Mouse (Mus musculus) layer of hippocampus, adult 9-11 months (tissue): ENCODE measurements around the gene Coro7.
"Not testable (repeated sequence)": the region's sequence is repeated elsewhere in the genome, so short reads cannot be mapped to it uniquely, and the experiment has no call there.

Experiments used
- DNase-seq: peaks from one replicate; pipeline ENCODE4 v3.0.0; 2022

Coro7 gene

DNA sequence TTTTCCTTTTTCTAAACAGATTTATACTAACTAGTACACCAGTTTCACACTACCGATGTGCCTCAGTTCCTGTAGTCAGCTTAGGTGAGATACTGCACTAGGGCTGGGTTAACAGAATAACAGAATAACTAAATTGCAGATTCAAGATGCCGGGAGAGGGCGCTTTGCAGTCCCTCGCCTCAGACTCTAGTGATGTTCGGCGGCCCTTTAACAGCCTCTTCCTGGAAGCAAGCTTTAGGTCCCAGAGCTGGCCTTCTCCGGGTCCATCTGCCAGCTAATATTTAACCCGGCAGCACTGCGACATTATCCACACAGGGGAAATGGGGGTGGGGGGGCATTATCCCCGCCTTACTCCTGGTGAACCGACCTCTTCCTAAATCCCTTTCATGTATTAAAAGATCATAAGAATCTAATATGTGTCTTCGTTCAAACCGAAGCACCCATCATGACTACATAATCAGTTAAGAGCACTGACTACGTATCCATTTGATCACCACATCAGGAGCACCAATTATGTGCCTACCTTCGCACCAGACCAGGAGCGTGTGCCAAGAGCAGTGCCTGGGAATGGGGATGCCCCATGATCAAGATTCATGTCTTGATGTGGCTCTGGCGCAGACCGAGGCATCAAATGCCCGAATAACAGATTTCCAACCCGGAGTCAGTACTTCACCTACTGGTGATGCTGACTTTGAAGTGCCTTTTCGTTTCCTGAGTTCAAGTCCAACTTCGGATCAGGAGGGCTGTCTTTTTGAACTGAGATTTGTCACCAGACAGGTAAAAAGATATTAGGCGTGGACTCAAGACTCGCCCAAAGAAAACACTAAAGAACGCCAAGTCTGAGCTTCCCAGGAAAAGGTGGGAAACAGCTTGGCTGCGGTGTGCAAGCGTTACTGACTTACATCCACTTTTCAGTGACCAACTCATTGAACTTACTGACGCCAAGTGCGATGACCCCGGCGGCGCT is 86.4 kb downstream of the Coro7 start:
- no peak for DNase-seq

DNA sequence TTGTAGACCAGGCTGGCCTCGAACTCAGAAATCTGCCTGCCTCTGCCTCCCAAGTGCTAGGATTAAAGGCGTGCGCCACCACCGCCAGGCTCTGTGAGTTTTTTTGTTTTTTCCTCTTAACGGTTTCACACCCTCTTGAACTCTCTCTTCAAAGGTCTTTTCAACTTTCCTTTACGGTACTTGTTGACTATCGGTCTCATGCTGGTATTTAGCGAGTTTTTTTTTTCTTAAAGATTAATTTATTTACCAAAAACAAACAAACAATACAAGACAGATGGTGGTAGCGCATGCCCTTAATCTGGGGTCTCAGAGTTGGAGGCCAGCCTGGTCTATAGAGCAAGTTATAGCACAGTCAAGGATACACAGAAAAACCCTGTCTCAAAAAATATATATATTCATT is 89.3 kb downstream of the Coro7 start:
- DNase-seq, result no peak

DNA sequence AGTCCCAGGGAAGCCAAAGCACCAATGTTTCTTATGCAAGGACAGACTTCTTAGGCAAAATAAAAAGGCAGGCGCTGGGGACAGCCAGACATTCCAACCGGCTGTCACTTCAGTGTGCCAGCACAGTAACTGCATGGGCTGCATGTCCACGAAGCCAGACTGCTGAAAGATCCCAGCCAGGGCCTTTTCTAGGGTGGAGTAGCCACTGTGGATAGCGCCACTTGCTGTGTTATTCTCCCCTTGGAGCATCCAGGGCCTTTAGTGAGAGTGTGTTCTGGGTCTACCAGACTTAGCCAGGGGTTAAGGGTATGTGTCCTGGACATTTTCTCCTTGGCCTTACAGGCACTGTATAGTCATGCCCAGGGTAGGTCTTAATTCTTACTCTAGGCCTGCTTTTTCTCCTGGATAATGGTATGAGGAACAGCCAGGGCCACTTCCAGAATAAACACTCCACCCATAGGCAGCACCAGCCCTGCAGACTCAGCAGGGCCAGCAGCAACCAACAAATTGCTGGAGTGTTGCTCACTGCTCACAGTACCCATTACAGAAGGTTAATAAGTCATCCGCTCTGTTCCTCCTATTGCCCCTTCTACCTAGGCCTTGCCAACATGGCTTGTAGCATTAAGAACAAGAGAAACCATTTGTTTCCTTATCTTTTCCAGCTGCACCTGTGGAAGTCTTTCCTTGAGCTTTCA is 91.9 kb downstream of the Coro7 start:
- DNase-seq, result no peak

DNA sequence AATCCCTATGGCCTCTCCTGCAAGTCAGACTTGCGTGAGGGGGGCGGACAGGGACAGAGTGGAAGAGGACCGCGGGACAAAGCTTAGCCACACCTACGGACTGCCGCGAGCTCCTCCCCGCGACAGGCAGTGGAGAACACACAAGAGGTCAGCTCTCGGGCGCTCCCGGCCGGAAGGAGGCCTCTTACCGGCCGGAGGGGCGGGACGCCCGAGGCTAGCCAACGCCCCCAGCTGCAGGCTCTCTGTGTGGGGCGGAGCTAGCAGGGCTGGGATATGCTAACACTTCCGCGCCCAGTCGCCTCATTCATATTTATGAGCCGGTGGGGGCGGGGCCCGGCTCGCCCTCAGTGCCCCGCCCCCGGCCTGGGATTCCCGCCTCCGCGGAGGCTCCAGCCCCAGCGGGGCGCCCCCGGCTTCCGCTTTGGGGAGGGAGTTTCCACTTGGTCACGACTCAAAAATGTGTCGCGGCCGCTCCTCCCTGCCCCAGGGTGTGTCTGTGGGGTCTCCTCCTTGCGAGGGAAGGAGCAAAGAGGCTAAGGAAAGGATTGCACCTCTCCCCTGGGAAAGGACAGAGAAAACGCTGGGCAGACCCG is 93.0 kb downstream of the Coro7 start:
- peak; percentile 97 for DNase-seq

DNA sequence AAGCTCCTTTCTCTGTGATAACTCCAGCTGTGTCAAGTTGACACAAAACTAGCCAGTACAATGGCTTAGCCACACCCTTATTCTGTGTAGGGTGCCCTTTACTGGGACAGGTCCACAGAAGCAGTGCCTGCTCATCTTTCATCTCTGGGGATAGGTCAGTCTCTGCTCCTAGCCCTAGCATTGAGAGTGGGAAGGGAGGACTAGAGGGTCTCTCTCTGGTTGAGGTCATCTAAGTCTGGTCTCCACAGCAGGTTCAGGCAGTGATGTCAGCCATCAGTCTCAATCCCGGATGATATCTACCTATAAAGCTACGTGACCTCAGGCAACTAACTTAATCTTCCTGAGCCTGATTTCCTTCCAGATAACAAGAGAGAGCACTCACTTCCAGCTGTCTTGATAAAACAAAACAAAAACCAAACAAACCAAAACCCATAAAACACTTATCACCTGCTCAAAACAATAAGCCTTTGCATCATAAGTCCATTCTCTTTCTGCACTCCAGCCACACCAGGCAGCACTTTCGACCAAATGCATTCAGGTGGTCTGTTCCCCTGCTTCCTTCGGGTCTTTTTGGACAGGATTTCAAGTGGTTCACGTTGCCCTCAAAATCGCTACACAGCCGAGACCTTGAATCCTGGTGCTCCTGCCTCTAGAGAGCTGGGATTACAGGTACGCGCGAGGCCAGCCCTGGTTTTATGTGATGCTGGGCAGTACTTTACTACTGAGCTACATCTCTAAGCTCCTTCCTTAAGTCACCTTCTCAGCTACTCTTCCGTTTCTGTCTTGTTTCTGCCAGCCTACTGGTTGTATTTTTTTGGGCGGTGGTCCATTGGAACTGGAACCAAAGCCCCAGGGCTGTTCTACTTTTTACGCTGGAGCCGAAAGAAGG is 93.7 kb downstream of the Coro7 start:
- DNase-seq, result no peak

DNA sequence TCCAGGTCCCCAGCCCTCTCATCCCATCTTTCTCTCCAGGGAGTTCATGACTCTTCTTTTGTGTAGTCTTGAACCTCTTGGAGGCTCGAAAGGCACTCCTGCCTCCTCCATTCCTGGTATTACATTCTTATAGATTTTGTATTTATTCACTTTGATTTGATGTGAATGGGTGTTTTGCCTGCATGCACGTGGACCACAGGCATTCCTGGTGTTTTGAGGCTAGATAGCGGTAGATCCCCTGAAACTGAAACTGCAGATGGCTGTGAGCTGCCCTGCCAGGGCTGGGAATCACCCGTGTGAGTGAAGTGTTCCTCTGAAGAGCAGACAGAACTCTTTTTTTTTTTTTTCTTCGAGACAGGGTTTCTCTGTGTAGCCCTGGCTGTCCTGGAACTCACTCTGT is 95.1 kb downstream of the Coro7 start:
- DNase-seq, result no peak

DNA sequence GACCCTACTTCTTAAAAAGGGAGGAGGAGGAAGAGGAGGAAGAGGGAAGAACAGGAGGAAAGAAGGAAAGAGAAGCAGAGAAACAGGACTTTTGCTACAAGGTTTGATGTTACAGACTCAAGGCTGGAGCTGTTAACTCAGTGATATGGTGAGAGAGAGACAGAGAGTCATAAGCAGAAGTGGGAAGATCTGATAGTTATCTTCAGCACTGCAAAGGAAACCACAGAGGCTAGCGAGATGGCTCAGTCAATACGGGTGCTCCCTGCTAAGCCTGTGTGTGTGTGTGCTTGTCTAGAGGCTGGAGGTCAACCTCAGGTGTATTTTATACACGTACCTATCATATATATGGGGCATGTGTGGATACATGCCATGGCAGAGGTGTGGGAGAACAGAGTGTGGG is 95.8 kb downstream of the Coro7 start:
- no peak for DNase-seq

DNA sequence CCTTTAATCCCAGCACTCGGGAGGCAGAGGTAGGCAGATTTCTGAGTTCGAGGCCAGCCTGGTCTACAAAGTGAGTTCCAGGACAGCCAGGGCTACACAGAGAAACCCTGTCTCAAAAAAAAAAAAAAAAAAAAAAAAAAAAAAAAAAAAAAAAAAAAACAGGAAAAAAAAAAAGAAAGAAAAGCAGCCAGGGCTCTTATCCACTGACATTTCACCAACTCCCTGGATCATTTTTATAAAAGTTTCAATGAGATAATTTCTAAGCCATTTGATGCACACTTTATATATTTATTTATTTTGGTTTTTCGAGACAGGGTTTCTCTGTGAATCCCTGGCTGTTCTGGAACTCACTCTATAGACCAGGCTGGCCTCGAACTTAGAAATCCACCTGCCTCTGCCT is 98.4 kb downstream of the Coro7 start:
- not testable (repeated sequence) for DNase-seq

DNA sequence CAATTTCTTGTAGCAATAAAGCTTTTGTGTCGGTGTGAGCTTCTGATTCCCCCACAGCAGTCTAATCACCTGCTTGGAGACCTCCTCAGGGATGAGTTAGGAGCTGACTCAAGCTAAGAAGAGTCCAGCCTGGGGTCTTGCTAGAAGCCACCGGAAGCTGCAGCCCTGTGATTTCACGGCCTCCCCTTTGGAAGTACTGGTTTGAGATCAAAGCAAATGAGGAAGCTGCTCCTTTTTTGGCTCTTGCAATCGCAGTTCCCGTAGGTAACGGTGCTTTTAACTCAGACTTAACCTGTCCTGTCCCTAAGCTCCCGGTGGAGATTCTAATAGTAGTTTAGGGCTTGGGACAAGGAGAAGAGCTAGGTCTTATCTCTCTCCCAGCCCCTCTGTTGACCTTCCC is 100.9 kb downstream of the Coro7 start:
- no peak for DNase-seq

DNA sequence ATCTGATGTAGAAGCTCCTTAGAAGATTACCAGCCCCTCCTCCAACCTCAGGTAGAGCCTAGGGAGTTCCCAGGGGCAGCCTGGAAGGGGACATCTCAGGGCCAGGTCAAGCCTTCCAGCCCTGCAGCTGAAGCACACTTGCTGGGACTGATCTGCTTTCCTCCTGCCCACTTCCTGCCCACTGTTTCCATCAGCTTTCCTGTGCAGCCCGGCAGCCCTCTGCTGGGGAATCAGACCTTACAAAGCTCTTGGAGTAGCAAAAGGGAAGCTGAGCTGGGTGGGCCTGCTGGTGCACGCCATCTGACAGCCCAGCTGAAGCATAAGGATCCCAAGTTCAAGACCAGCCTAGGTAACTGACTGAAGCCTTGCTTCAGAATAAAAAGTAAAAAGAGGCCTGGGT is 102.7 kb downstream of the Coro7 start:
- no peak for DNase-seq
